Mouse (Mus musculus): ENCODE measurements around the gene Dpp6.
"Not testable (repeated sequence)": the region's sequence is repeated elsewhere in the genome, so short reads cannot be mapped to it uniquely, and the experiment has no call there.

The Dpp6 gene

DNA sequence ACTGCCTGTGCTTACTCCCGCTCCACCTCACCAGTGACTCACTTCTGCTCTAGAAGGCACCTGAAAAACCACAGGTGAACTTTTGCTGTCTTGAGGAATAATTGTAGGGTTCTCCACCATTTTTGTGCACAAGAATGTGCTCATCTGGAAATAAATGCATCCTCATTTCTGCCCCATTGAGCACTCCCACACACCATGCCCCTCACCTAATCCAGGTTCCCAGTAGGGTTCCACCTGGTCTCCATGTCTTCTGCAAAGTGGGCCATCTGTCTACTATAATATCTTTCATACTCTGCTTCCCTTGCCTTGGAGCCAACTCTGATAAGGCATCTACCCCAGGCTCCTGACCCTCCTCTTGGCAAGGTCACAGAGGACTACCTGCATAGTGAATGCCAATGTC, 585.6 kb downstream of the Dpp6 start:
- no peak for DNase-seq

DNA sequence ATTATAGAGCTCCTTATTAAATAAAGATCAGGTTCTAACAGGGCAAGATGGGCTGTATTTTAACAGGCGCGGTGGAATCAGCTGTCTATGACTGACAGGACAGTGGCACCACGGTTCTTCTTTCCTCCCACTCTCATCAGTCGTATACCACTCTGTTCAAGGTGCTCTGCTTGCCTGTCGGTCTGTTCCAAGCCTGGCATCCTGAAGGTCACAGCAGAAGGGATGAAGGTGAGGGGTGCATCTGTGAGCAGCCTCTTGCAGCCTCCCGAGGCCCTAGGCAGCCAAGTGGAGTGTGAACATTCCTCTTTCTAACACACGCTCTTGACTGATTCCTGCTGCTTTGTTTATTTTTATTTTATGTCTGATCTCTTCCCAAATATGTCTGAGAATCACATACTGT, 591.9 kb downstream of the Dpp6 start:
- no peak for DNase-seq

DNA sequence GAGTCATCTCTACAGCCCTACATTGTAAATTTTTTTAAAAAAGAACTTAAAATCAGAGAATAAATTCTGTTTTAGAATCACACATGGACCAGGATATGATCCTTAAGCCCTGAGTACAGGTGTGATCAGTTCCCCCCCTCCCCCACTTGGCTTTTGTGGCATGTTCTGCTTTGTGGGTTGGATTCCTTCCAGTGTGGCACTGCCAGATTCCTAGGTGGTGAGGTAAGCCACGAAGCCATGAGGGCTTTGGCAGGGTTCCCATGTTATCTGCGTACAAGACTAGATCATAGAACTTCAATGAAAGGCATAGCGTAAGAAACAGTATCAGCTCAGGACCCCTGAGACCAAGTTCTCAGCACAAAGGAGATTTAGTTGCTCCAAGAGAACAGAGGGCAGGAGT, 596.0 kb downstream of the Dpp6 start:
- DNase-seq = no peak

DNA sequence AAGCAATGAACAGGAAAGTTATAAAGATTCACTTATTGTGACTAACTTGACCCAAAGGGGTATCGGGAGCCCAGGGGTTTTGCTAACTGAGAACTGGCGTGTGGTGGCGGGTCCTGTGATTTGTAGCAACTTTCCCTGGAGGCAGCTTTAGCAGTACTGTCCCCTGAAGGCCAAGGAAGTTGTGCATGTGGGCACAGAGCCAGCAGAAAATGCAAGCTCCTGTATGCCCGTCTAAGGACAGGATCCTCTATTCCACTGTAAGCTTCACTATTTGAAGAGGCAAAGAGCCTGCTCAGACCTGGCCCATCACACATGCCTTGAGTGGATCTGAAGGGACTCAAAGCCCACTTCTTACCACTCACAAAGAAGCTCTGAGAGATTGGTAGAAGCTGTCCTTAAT, 598.5 kb downstream of the Dpp6 start:
- no peak for DNase-seq

DNA sequence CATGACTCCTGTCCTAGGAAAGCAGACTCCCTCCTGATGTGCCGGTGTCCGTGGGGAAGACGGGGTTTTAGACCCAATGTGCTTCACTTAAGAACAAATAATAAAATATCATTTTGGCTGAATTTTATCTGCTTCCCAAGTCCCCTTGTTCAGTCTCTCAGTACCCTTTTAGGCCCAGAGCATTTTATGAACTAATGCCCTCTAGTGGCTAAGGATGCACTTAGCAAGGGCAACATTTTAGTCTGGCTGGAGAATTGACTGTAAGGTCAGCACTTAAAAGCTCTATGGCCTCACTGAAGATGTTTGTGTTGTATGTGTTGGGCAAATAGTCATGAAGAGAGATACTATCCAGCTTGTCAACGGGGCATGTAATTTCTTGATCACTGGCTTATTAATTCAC, 599.6 kb downstream of the Dpp6 start:
- DNase-seq = no peak

DNA sequence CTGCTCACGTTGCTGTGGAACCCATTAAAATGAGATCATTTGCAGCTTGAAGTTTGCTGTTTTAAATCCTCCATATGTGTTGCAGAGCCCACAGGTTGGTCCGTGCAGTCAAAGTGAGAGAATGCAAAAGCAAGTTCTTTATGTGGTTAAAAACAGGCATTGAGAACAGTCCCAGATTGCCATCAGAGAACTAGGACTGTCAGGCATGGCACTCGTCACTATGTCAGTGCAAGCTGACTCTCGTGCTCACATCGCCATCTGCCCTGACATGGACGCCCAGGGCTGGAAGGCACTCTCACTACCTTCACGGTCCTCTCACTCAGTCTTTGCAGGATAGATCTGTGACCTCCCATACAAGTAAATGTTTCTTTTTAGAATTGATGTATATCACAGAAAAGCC, 600.4 kb downstream of the Dpp6 start:
- no peak for DNase-seq

DNA sequence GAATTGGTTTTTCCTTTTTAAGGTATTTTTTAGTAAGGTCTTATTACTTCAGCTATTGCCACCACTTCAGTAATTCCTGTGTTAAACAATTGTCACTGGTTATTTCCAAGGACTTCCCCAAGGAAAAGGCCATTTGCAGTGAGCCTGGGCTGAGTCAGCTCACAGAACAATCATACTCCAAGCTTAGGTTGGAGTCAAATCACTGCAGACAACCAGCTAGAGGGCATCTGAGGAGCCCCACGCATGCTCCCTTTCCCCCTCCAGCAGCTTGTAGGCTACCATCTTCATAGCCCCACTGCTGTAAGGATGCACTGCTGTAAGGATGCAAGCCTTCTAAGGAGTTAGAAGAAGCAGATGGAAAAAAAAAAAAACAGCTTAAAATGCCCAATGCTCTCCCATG, 601.9 kb downstream of the Dpp6 start:
- DNase-seq = no peak

DNA sequence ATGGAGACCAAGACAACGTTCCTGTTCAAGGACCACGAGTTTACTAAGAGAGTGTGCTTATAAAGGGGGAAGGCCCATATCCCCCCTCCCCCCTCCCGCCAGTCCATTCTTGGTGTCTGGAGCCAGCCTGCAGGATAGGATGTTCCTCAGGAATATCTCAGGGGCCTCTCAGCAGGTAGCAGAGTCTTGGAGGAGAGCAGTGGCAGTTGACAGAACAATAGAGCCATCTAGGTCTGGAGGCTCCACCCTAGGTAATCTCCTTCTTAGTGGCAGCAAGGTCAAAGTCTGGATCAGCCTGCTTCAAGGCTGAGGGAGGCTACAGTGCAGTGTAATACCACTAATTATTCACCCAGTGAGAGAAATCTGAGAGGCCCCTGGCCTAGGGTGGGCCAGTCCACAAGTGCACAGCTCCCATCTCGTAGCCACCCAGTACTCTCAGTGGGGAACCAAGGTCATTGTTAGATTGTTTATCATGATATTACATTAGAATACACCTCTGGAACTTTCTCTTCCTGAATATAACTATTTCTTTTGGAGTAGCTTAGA, 604.2 kb downstream of the Dpp6 start:
- no peak for DNase-seq

DNA sequence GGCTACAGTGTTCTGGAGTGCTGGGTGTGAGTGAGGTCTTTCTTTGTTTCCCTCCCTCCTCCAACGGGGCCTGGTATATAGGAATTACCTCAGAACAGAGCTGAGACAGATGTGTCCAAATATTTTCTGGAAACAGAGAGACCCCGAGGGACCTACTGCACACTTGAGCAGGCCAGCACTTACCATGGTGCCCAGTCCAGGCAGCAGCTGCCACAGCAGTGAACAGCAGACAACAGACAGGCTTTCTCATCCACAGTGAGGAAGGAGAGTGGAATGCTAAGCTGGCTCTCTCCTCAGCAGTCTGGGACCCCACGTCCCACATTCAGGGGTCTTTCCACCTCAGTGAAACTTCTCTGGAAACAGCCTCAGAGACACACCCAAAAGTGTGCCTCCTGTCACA, 606.8 kb downstream of the Dpp6 start:
- no peak for DNase-seq

DNA sequence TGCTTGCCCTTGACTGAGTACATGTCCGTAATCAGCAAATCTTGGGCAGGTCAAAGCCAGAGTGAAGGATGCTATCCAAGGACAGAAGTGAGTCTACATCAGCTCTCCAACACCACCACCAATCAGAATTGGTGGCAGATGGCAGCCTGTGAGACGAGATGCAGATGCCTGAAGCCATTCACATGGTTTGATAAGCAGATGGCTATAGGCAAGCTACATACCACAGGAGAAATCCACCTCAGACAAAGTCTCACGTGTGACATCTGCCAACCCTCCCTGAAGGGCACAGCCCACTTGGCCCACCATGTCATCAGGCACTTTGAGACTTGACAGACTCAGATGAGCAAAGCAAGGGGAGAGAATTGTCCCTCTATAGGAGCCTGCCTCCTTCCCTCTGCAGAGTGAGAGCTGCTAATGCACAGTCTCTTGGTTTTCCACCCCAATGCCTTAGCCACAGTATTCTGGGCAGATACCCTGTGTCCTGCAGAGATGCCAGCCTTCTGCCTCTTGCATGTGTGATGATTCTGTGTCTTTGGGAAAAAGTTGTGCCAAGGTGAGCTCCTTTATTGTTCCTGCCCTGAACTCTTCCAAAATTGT, 607.6 kb downstream of the Dpp6 start:
- no peak for DNase-seq

DNA sequence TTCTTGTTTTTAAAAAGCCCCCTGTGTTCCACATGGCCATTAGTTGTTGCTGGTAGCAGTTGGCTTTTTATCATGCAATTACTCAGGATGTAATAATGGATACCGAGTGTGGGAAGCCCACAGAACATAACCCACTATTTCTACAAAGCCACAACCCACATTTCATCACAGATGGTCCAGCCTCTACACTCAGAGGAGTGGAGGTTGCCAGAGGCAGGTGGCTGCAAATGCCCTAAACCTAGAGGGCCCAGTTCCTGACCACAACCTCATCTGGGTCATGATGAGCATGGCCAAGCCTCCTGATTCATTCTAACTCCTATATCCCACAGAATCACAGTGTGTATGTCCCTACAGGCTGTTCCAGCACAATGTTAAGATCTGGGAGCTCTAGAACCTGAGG, 609.2 kb downstream of the Dpp6 start:
- DNase-seq = no peak

DNA sequence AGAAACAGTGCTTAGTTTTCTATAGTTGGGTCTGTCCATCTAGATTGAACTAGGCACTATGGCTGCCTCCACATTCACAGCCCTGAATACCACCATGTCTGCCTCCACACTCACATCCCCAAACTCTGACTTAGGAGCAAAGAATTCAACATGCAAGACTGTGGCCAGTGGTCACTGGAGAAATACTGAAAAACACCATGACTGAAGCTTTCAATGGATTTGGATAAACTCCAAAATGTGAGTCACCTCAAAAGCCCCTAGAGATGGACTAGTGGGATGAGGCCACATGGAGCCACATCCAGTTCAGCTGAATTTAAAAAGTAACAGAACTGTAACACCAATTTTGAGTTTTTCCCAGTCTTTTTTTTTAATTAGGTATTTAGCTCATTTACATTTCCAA, 616.6 kb downstream of the Dpp6 start:
- DNase-seq = no peak

DNA sequence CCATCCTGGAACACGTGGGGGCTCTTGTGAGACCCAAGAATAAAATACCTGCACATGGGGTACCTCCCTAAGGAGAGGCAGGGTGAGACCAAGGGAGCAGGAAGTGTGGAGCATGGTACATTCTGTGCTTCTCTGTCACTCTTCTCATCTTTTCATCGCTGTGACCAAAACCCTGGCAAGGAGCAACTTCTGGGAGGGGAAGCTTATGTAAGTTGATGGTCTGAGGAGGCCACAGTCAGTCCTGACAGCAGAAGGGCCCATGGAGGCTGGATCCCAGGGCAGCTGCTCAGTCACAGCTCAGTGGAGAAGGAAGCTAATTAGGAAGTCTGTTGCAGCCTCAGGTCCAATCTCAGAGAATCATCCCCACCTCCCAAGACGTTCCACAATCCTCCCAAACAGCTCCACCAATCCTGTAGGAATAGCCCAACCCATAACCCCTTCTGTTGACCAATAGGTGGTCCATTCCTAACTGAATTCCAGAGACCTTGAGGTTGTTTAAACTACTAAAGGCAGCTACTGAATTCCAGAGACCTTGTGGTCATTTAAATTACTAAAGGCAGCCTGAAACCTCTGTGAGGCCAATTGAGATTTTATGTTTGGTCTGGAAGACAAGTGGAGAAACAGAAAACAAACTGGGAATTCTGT, 636.3 kb downstream of the Dpp6 start:
- no peak for DNase-seq

DNA sequence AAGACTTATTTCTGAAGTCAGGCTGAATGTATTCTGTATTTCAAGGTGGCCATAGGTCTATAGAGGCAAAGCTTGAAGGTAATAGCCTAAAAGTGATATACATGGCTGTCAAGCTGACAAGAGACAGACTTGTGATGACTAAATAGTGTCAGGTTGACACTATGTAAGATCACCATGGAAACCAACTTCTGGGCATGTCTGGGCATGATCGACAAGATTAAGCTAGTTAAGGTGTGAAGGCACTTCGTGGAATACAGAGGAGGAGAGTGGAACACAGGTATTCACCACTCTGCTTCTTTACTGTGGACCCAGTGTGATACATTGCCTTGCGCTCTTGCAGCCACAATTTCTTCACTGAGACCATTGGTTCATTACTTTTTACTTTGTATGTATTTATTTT, 637.4 kb downstream of the Dpp6 start:
- DNase-seq = no peak

DNA sequence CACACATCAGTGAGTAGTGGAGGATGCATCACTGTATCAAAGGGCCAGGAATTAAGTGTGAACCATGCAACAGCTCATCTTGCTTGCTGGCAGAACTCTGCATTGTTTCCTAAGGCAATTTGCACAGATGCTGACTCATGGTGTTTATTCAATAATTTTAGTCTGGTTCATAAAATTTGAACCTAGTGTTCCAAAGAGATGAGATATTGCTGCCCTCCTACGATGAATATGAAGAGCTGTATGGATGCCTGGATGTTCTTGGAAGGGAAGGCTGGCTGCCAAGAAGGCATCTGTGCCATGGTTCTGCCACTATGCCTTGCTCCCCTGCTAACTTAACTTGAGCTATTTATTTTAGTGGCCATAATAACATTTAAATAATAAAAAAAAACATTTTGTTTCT, 640.0 kb downstream of the Dpp6 start:
- no peak for DNase-seq

DNA sequence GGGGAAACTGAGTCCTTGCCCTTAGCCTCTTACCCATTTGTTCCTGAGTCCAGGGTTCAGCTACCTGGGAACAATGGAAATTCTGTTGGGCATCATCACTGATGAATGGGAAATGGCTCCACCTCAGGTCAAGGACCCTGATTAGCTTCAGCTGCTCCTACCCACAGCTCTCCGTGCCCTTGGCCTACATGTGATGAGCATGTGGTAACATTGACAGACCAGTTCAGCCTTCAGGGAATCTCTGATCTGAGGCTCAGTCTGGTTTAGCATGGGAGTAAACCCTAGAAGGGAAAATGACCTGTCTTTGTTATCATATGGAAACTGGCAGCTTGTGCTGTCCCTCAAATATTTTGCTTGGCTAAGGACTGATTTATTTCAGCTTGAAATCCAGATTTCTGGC, 640.7 kb downstream of the Dpp6 start:
- DNase-seq = no peak

DNA sequence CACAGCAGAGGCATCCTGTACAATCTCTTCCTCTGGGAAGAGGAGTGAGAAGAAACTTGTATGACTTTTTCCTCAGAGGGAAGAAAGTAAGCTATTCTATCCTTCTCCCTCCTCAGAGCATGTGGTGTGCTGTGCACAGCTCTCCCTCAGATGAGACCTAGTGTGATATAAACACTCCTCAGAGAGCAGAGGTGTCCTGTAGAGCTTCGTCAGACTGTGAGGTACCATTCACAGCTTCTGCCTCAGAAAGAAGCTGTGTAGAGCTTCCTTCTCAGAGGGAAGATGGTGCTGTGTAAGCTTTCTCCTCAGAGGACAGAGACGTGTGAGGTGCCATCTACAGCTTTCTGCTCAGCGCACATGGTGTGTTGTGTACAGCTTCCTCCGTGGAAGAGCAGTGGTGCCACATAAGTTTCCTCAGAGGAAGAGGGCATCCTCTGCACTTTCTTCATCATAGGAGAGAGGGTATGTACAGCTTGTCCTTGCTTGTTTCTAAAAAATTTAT, 658.0 kb downstream of the Dpp6 start:
- DNase-seq = no peak

DNA sequence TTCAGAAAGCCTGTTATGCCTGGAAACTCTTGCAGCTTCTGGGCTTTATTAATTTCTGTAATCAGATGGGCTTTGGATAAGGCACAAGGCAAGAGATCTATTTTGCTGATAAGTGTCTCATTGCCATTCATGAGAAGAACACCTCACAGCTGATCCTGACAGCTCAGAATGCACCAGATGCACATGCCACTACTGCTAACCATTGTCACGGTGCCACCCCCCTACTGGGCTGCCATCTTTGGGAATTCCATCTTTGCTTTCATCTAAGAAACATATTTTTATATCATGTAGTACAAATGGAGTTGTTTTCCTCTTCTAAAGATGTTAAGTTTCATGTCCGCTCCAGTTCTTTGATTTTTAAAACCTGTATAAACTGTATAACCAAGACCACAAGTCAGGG, 664.7 kb downstream of the Dpp6 start:
- DNase-seq = no peak

DNA sequence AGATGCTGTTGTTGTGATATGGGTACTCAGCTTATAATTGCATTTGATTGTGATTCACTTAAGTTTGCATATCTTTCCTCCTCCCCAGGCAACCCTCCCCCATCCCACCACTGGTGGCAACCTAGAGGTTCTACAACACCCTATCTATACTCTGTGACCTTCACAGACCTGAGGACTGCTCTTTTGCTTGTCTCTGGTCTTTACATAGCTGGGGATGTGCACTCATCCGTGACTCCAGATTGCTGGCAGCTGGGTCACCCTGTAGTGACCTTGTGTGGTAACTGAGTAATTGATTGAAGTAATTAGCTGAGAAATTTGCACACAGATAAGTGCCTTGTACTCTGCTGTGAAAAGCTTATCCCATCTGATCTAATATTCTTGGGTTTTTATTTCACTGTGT, 669.1 kb downstream of the Dpp6 start:
- no peak for DNase-seq

DNA sequence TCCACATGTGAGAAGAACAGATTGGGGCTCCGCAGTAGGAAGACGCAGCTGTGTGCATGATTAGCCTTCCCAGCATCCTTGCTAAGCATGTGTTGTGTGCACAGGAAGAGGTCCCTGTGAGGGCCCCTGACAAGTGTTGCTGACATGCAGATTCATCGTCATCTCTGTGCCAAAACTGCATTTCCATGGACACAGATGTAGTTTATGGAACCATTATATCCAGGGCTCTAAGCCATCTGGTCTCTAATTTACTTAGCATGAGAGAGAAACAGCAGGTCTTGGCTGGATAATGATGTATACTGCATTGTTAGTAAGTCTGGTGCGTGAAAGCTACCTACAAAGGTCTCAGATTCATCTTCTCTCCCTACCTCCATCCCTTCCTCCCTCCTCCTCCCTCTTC, 673.9 kb downstream of the Dpp6 start:
- DNase-seq = no peak

DNA sequence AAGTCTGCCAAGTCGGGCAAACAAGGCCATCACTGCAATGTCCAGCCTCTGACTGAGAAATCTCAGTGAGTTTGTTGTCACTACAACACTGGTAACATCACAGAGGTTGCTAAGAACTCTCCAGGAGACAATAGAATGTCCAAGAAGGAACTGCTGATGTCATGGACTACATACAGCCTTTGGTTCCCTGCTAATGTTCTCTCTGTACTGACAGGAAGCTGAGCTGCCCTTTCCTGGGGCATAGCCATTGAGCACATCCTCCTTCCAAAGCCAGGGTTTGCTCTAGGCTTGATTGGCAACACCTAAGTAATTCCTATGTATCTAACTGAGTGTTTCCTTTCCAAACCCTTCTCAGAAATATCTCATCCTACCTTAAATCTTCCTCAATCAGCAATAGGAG, 684.3 kb downstream of the Dpp6 start, which contains the start of gene Speer4b:
Gene Speer4b (minus strand): TSS at position 101 of the 400 bp plus-strand sequence.
- DNase-seq = not testable (repeated sequence)

DNA sequence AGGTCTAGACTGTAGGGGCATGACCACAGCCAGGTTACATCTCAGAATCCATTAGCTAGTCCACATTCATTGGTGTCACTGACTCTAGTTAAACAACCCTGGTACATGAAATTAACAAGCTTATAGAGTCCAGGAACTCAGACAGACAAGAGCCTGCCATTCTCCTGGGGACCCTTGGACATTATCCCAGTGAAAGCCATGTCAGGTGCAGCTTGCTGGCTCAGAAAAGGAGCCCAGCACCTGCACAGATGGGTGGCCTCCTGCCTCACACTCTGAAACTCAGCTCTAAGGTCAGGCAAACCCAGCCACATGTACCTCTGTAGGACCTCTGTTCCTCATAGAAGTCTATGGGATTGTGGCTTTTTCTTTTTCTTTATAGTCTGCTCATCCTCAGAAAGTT, 701.7 kb downstream of the Dpp6 start:
- no peak for DNase-seq

DNA sequence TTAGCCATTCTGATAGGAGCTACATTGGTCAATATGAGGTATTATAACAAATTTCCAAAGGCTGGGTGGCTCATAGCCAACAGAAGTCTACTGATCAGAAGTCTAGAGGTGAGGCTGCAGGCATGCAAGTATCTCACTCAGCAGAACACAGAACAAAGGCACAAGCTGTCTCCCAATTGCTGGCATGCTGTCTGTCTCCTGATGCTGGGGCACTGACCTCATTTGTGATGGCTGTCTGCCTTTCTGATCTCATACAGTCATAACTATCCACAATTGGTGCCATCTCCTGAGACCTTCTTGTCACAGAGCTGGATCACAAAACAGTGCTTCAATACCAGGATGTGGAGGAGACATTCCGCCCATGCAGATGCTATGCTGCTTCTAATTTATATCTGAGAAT, 709.9 kb downstream of the Dpp6 start:
- DNase-seq = no peak

DNA sequence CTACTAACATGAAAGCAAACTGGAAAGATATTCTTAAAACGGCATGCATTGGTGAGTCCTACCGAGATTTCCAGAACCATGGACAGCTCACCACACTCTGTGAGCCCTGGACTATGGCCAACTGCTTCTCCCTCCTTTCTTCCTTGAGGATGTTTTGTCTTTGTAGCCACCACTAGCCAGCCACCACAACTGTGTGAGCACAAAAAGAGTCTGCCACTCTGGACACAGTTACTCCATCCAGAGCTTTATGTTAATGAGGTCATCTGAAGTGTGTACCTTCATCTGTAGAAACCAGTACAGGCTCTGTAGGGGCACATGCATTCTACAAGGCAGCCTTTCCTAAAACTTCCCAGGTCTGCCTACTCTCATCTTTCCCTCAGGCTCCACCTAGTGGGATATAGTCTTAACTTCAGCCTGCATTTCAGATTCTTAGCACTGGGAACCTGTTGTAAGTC, 727.8 kb downstream of the Dpp6 start:
- DNase-seq = peak; percentile 23

DNA sequence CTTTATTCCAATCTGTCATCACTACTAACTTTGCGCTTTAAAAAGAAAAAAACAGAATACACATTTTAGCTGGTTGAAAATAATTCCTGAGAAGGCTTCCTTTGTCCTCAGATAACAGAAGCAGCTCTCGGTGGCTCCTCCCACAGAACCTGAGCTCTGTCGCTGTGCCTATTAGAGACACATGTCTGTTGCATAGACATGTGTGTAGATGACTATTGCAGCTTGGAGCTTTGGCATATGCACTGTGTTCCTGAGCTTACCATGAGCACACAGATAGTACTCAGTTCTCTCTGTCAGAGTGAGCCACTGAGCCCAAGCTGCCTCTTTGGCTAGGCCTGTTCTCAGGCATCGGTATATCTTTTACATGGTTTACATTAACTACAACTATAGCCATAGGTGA, 732.3 kb downstream of the Dpp6 start:
- DNase-seq = no peak

All from right cerebral cortex, postnatal 25 days (tissue).